Mouse (Mus musculus): ENCODE results near the gene Ripor3. TPM values are rescaled to one million over a fixed set of nuclear protein-coding genes. Genes with fewer than 3 reads are reported as not detected.
A peak's percentile ranks its signal among the peaks of the same experiment; 100 is the strongest.

Gene Ripor3
- total and polyA plus RNA-seq, 3 experiments, result 0.17 TPM; not detected in 2

DNA sequence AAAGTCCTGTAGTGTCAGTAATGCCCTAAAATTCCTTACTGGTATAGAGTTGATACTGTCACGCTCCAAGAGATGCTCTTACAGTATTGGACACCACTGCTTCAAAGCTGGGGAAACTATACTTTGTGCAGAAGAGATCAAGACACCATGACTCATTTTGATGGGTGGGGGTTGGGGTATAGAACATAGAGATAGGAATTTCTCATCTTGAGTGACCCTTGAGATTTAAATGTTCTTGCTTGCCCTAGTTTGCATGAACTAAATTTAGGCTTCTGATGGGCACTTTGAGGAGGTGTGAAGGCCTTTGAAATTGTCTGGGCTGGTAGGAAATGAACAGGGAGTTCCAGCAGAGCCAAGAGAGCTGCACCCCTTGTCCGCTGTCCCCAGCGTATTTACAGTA, 74.5 kb downstream of the Ripor3 start:
- Histone ChIP-seq H3K27me3 (replicated peaks) (no peaks in the 10 kb centered on the region), H3K27ac (ENCODE audit: insufficient read depth, low read depth) (peak overlapping the region; percentile 89), H3K79me2 (replicated peaks; ENCODE audit: control insufficient read depth, extremely low read depth, insufficient read depth, poor library complexity, severe bottlenecking) (peaks cover 87% of the 10 kb centered on the region), H3K9ac (ENCODE audit: insufficient read depth, low read depth) (peak overlapping the region; percentile 29; the same call in 1 of the 2 replicates), H3K4me1 (ENCODE audit: control insufficient read depth in 1 of 2, insufficient read depth in 2 of 2) (peaks cover 29 to 68% of the 10 kb centered on the region in 2 experiments), H3K9me3 (replicated peaks; ENCODE audit: low read length) (no peaks in the 10 kb centered on the region), H3K4me2 (ENCODE audit: insufficient read depth, low read depth, poor library complexity, severe bottlenecking) (peak overlapping the region; percentile 90), H3K36me3 (replicated peaks in 1 of 2; ENCODE audit: control insufficient read depth in 1 of 2, insufficient read depth in 1 of 2, low read length in 1 of 2) (peaks cover 0 to 25% of the 10 kb centered on the region in 2 experiments), H3K4me3 (replicated peaks in 1 of 3; ENCODE audit: low read depth in 2 of 3, low read length in 2 of 3, poor library complexity in 1 of 3) (peak overlapping the region in 1 of 3 experiments; percentile 23)
- TF ChIP-seq GABPA (IDR thresholded peaks at IDR 0.05; ENCODE audit: insufficient replicate concordance, low read depth, low read length), result no peak
- TF ChIP-seq IRF4 (IDR thresholded peaks at IDR 0.05; ENCODE audit: low read depth, low read length), result peak; percentile 73; the same call in 1 of the 2 replicates
- TF ChIP-seq TBP (conservative IDR thresholded peaks at IDR 0.05; ENCODE audit: low read depth, low read length), result 0 out of 2 replicates have a peak, but pooled peaks have one; percentile 3
- peak; percentile 73 for TF ChIP-seq ETS1 (conservative IDR thresholded peaks at IDR 0.05; ENCODE audit: low read depth, low read length)
- TF ChIP-seq MEF2A (IDR thresholded peaks at IDR 0.05; ENCODE audit: borderline replicate concordance, low read depth, low read length), result peak; percentile 94
- no peak for TF ChIP-seq KAT2A (IDR thresholded peaks at IDR 0.05; ENCODE audit: insufficient replicate concordance, low read length)
- TF ChIP-seq MXI1 (IDR thresholded peaks at IDR 0.05; ENCODE audit: low read depth, low read length), result peak; percentile 32; the same call in 1 of the 2 replicates
- peak; percentile 41; the same call in 1 of the 2 replicates for TF ChIP-seq JUN (IDR thresholded peaks at IDR 0.05; ENCODE audit: insufficient read depth, low read depth, low read length)
- peak; percentile 38 for TF ChIP-seq BHLHE40 (IDR thresholded peaks at IDR 0.05; ENCODE audit: low read depth, low read length)
- peak; percentile 41; the same call in 1 of the 2 replicates for TF ChIP-seq EP300 (IDR thresholded peaks at IDR 0.05; ENCODE audit: low read length)
- no peak for TF ChIP-seq ZNF384 (IDR thresholded peaks at IDR 0.05; ENCODE audit: low read depth, low read length)
- no peak; the same call in 1 of the 2 replicates for TF ChIP-seq SIN3A (IDR thresholded peaks at IDR 0.05; ENCODE audit: low read length)
- peak; percentile 62; the same call in 1 of the 2 replicates for TF ChIP-seq JUND (conservative IDR thresholded peaks at IDR 0.05; ENCODE audit: low read depth, low read length)
- TF ChIP-seq CHD2 (IDR thresholded peaks at IDR 0.05; ENCODE audit: low read length), result peak; percentile 72
- dilution Hi-C loops (cut with MboI; ENCODE audit: extremely low pct_ligation_motif_present, extremely low pct_unique_long_range_greater_than_20kb, low sequenced_read_pairs) (no loop called here), in situ Hi-C loops (cut with MboI; ENCODE audit: low pct_ligation_motif_present, low pct_unique_long_range_greater_than_20kb, low sequenced_read_pairs) (no loop called here)
- no peak for DNase-seq (ENCODE audit: extremely low read depth)

DNA sequence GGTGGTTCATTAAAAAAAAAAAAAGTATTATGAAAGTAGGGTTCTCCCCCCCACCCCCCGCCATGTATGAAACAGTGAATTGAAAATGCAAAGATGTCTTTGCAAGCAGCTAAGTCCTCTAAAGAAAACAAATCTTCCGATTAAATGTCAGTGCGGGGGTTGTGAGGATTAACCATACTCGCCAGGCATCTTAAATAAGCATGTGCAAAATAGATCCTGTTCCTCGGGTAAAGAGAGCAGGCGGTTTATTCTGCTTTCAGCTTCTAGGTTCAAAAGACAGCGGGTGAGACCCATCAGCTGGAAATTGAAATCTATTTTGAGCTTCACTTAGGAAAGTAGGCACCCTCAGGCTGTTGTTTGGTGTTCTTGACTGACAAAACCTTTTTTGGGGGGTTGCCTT, 77.0 kb downstream of the Ripor3 start:
- H3K4me3 ChIP-seq (replicated peaks in 1 of 3; ENCODE audit: low read depth in 2 of 3, low read length in 2 of 3, poor library complexity in 1 of 3), result peak overlapping the region; percentile 89 to 93 (median 89)
- peak overlapping the region; percentile 67 for H3K9ac ChIP-seq (ENCODE audit: insufficient read depth, low read depth)

More for the DNA sequence above, 77.0 kb downstream of the Ripor3 start:
- Histone ChIP-seq H3K36me3 (replicated peaks in 1 of 2; ENCODE audit: control insufficient read depth in 1 of 2, insufficient read depth in 1 of 2, low read length in 1 of 2) (peaks cover 0 to 16% of the 10 kb centered on the region in 2 experiments), H3K27me3 (replicated peaks) (no peaks in the 10 kb centered on the region), H3K9me3 (replicated peaks; ENCODE audit: low read length) (no peaks in the 10 kb centered on the region), H3K4me1 (ENCODE audit: control insufficient read depth in 1 of 2, insufficient read depth in 2 of 2) (peaks cover 20 to 65% of the 10 kb centered on the region in 2 experiments), H3K27ac (ENCODE audit: insufficient read depth, low read depth) (no peak overlapping the region), H3K4me2 (ENCODE audit: insufficient read depth, low read depth, poor library complexity, severe bottlenecking) (peak overlapping the region; percentile 79), H3K79me2 (replicated peaks; ENCODE audit: control insufficient read depth, extremely low read depth, insufficient read depth, poor library complexity, severe bottlenecking) (peaks cover 61% of the 10 kb centered on the region)
- no peak for TF ChIP-seq RCOR1 (conservative IDR thresholded peaks at IDR 0.05; ENCODE audit: low read depth, low read length)
- TF ChIP-seq USF1 (IDR thresholded peaks at IDR 0.05; ENCODE audit: low read depth, low read length), result no peak
- no peak for TF ChIP-seq UBTF (IDR thresholded peaks at IDR 0.05; ENCODE audit: low read depth, low read length)
- TF ChIP-seq POLR2AphosphoS2 (IDR thresholded peaks at IDR 0.05; ENCODE audit: low read depth, low read length), result no peak
- TF ChIP-seq CHD2 (IDR thresholded peaks at IDR 0.05; ENCODE audit: low read length), result no peak
- TF ChIP-seq MEF2A (IDR thresholded peaks at IDR 0.05; ENCODE audit: borderline replicate concordance, low read depth, low read length), result no peak
- no peak for TF ChIP-seq PAX5 (IDR thresholded peaks at IDR 0.05; ENCODE audit: low read length)
- no peak for TF ChIP-seq POLR2A (IDR thresholded peaks at IDR 0.05; ENCODE audit: low read depth, low read length)
- TF ChIP-seq USF2 (conservative IDR thresholded peaks at IDR 0.05; ENCODE audit: low read depth, low read length), result no peak
- TF ChIP-seq CTCF (conservative IDR thresholded peaks at IDR 0.05 in 1 of 2, IDR thresholded peaks at IDR 0.05 in 1 of 2; ENCODE audit: low read depth in 2 of 2, low read length in 2 of 2), result no peak
- no peak for TF ChIP-seq HCFC1 (IDR thresholded peaks at IDR 0.05; ENCODE audit: low read depth, low read length)
- dilution Hi-C loops (cut with MboI; ENCODE audit: extremely low pct_ligation_motif_present, extremely low pct_unique_long_range_greater_than_20kb, low sequenced_read_pairs), result no loop called here
- no peak for DNase-seq (ENCODE audit: extremely low read depth)
- in situ Hi-C loops (cut with MboI; ENCODE audit: low pct_ligation_motif_present, low pct_unique_long_range_greater_than_20kb, low sequenced_read_pairs), result no loop called here

Measured in CH12.LX (cell line).